Mouse (Mus musculus): ENCODE measurements around the gene Vmn2r48.
"Not testable (repeated sequence)": the region's sequence is repeated elsewhere in the genome, so short reads cannot be mapped to it uniquely, and the experiment has no call there.

Vmn2r48 gene

DNA sequence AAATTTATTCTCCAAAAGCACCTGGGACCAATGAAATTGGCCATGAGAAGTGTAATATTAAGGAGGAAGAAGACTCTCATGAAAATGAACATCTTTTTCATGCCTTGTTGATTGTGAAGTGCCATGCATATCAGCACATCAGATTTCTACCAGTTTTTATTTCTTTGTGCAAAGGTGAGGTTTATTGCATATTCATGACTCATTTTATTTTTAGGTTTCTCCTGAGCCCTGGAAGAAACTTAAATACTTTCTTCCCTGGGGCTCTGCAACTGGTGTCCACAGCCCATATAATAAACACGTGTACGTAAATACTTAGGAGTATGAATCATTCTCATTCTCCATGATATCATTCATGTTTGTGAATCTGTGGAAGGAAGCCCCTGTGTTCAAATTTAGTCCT is at the start of gene Vmn2r48:
Vmn2r48 (minus strand) TSS at position 101 of the 400 bp plus-strand sequence.
- DNase-seq (ENCODE audit: low spot score), result not testable (repeated sequence)

DNA sequence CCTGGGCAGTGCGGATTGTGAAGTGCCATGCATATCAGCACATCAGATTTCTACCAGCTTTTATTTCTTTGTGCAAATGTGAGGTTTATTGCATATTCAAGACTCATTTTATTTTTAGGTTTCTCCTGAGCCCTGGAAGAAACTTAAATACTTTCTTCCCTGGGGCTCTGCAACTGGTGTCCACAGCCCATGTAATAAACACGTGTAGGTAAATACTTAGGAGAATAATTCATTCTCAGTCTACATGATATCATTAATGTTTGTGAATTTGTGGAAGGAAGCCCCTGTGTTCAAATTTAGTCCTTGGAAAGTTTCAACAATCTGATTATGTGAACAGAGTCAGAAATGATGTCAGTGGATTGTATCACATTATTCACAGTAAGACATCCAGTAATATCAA is 38.8 kb upstream of the Vmn2r48 start, which contains the start of gene Vmn2r49:
Vmn2r49 (minus strand) TSS at position 101 of the 400 bp plus-strand sequence.
- not testable (repeated sequence) for DNase-seq (ENCODE audit: low spot score)
